Mouse (Mus musculus): ENCODE measurements around the gene Pik3r4. TPM values are rescaled to one million over a fixed set of nuclear protein-coding genes. Genes with fewer than 3 reads are reported as not detected.
A peak's percentile ranks its signal among the peaks of the same experiment; 100 is the strongest.

Gene Pik3r4
- total RNA-seq, 1 experiment from 2014 or later: 30.4 TPM

- DNase-seq: peak; percentile 24
Measured at GRCm38 (mm10) chr9:105697764-105698396, 55.1 kb downstream of the Pik3r4 start.

GRCm38 (mm10) chr9:105700702-105701101 is 57.9 kb downstream of the Pik3r4 start:
- no peak for DNase-seq

- no peak for DNase-seq
Measured at GRCm38 (mm10) chr9:105701966-105702365, 59.2 kb downstream of the Pik3r4 start.

DNA sequence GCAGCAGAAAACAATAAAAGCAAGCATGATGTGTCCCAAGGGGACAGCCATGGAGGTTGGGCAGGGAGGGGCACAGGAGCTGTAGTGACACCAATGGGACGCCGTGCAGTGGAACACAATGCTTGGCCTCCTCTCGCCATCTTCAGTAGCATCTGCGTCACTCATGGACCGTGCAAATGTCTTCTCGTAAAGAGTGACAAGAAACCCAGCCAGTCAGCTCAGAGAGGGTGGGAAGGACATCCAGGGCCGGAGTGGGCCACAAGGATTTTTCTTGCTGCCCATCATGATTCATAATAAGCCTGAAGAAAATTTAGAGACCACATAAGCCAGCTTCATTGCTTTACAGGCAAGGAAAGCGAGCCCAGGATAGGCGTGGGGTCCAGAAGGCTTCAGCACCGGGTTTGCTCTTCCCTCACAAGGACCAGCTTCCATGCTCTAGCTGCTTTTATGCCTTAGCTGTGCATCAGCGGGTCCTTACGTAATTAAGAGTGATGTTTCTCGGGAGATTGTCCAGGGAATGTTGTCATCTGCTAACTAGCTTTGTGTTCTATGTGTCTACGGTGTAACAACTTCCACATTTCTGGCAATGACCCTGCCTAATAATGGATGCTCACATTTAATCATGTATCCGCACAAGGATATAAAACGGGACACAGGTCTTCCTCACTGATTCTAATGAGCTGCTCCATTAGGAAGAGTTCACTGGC is 61.6 kb downstream of the Pik3r4 start:
- no peak for DNase-seq

GRCm38 (mm10) chr9:105705011-105705410 is 62.2 kb downstream of the Pik3r4 start:
- no peak for DNase-seq

DNA sequence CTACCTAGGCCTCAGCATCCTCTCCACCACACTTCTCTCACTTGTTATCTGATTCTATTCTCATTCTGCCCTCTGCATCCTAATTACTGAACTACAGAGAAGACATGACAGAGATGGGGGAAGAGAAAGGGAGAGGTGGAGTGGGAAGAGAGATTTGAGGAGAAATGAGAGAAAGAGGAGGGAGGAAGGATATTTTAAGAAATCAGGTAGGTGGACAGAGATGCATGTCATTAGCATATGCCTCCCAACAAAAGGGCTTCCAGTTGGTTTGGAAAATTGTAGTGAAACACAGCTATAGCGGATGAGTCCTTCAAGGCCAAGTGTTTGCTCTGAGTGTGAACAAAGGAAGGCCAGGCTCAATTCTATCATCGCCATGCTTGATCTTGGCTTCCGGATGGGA is 69.3 kb downstream of the Pik3r4 start:
- no peak for DNase-seq

GRCm38 (mm10) chr9:105719367-105719766 is 76.6 kb downstream of the Pik3r4 start:
- no peak for DNase-seq

DNA sequence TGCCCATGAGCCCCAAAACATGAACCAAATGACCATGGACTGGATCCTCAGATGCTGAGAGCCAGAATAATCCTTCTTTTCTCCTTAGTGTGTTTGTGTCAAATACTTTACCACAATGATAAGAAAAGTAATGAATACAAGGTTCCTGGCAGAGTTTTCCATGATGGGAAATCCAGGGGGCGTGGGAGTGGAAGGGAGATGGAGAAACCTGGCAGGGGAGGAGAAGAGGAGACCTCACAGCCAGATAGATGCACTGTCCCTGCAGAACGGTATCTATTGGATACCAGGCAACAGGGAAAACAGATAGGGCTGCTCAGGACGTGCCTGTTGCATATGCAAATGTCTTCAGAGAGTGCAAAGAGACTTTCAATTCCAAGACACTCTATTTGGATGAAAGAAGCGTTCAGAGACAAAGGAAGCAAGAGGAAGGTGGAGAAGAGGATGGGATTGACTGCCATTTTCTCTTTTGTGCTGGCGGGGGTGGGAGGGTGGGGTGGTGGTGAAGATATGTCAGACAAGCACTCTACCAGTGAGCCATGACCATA is 77.1 kb downstream of the Pik3r4 start:
- DNase-seq: no peak

- DNase-seq: no peak
Measured at GRCm38 (mm10) chr9:105720430-105720829, 77.7 kb downstream of the Pik3r4 start.

DNA sequence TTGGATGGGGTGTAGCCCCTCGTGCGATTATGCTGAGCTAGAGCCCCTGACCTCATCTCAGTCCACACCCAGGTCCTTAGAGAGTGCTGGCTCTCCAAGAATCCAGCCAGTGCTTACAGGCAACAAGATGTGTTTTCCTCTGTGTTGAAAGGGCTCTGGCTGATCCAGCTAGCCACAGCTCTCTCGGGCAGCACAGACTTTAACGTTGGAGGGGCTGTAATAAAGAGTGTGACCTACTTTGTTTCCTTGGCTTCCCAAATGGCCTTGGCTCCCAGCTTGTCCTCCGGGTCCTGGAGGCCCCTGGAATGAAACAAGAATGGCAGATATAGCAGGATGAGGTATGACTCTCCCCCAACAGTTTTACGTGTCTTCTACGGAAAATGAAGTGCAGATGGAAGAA is 89.2 kb downstream of the Pik3r4 start:
- DNase-seq: peak; percentile 3

DNA sequence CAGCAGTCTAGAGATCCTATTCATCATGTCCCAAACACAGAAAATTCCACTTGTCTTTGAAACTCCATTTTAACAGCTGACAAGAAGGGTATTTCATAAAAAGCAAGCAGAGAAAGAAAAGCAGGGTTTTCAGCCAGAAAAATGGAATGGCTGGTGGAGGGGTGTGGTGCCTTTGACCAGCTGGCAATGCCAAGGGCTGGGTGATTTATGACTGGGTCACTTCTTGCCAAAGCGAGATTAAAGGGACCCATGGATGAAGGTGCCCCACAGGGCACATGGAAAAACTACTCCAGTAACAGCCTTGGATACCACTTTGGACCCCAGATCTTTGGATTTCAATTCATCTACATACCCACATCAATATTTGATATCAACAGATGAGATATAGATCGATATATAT is 91.9 kb downstream of the Pik3r4 start:
- peak; percentile 54 for DNase-seq

GRCm38 (mm10) chr9:105735195-105735594 is 92.4 kb downstream of the Pik3r4 start:
- no peak for DNase-seq

Other genes with a start within 250 kb of the Pik3r4 start
- gene Aste1, start 247.6 kb upstream of the Pik3r4 start, total RNA-seq (2021): 12.4 and 12.7 TPM in 2 replicates
- gene Nek11, start 247.5 kb upstream of the Pik3r4 start, total RNA-seq (2021): 0.19 TPM in 1 of 2 replicates, not detected in the other
- 61.7 and 63.8 TPM in 2 replicates for gene Atp2c1, start 115.7 kb upstream of the Pik3r4 start, total RNA-seq (2021)
- 5.0 and 6.7 TPM in 2 replicates for gene Col6a6, start 185.2 kb downstream of the Pik3r4 start, total RNA-seq (2021)

Measured in adrenal gland, postnatal 14 days (tissue).